Mouse (Mus musculus): ENCODE results near the gene Tada2a. TPM values are rescaled to one million over a fixed set of nuclear protein-coding genes. Genes with fewer than 3 reads are reported as not detected.

Tada2a gene
- total and polyA plus RNA-seq, 3 experiments = 4.6 to 6.4 (median 6.2) TPM

DNA sequence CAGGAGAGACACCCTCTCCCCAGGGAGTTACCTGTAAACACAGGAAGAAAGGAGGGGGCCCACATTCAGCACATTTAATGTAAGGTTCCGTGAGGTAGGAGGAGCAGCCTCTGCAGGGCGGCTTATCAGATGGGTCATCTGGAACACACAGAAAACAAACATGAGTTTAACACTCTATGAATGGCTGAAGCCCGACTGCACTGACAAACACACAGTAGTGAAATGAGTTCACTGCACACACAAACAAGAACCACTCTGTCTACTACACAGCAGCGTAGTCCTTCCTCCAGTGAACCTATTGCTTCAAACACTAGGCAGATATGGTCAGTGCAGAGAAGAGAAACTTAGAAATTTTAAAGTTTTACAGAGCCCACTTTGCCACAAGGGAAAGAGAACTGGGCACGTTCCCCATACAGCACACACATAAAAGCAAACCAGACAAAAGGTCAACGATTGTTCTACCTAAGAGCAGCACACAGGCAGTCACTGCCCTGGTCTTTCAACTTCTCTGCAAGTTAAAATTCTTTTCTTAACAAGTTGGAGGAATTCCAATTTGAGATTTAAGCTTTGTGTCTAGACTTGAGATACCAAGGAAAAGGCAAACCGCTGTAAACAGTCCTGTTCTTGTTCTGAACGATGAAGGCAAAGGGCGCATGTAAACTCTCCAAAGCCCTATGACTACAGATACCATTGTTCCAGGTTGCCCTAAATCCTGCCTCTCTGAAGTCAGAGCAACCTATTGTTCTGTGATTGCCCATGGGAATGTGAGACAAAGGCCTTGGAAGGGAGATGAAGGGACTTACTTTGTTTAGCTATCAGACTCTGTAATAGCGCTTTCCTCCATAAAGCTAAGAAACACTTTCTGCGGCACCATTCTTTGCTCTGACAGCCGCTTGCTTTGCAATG, 8.1 kb downstream of the Tada2a start:
- no peak for DNase-seq
- intact Hi-C loops (cut with DNase I) = no loop called here
- peak overlapping the region; percentile 17; the same call in 1 of the 2 replicates for H3K27ac ChIP-seq
- TF ChIP-seq CTCF (IDR thresholded peaks at IDR 0.05) (no peak), POLR2A (IDR thresholded peaks at IDR 0.05; ENCODE audit: insufficient read depth, low read depth, low read length) (no peak), EP300 (IDR thresholded peaks at IDR 0.05; ENCODE audit: insufficient read depth, low read depth, low read length) (no peak)
- H3K79me2 ChIP-seq (replicated peaks; ENCODE audit: control insufficient read depth, insufficient read depth, low read length) = no peaks in the 10 kb centered on the region
- no peak overlapping the region; the same call in 1 of the 2 replicates for H3K9ac ChIP-seq (ENCODE audit: low read depth, low read length)
- no peak overlapping the region for H3K4me3 ChIP-seq
- no peaks in the 10 kb centered on the region for H3K27me3 ChIP-seq (ENCODE audit: control insufficient read depth, insufficient read depth, low read length)
- H3K4me1 ChIP-seq (ENCODE audit: control insufficient read depth, insufficient read depth, low read length) = no peaks in the 10 kb centered on the region
- H3K36me3 ChIP-seq (ENCODE audit: control insufficient read depth, insufficient read depth, low read length) = no peaks in the 10 kb centered on the region; the same call in 1 of the 2 replicates
- WGBS = 63% methylated on average over 12 of the region's 12 CpGs

DNA sequence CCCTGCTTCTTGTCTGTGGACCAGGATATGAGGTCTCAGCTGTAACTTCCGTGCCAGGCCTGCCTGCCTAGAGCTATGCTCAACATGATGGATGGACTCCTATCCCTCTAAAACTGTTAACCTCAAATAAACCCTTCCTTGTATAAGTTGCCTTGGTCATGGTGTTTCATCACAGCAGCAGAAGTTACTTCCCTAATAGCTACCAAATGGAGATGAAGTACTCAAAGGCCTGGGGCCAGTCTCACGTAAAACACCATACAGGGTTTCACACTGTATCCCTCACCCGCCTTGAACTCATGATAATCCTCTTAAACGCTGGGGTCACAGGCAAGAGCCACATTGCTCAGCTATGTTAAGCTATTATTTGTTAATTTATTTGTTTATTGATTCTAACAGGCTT, 12.0 kb downstream of the Tada2a start:
- H3K27me3 ChIP-seq (ENCODE audit: control insufficient read depth, insufficient read depth, low read length) = no peaks in the 10 kb centered on the region
- no peak for DNase-seq
- no peaks in the 10 kb centered on the region for H3K4me1 ChIP-seq (ENCODE audit: control insufficient read depth, insufficient read depth, low read length)
- WGBS = 93% methylated on average over 4 of the region's 4 CpGs
- no peak overlapping the region for H3K9ac ChIP-seq (ENCODE audit: low read depth, low read length)
- no peaks in the 10 kb centered on the region for H3K79me2 ChIP-seq (replicated peaks; ENCODE audit: control insufficient read depth, insufficient read depth, low read length)
- no peak overlapping the region for H3K27ac ChIP-seq
- H3K4me3 ChIP-seq = no peak overlapping the region
- intact Hi-C loops (cut with DNase I) = no loop called here
- H3K36me3 ChIP-seq (ENCODE audit: control insufficient read depth, insufficient read depth, low read length) = peaks cover 2% of the 10 kb centered on the region; the same call in 1 of the 2 replicates
- TF ChIP-seq EP300 (IDR thresholded peaks at IDR 0.05; ENCODE audit: insufficient read depth, low read depth, low read length) (no peak), POLR2A (IDR thresholded peaks at IDR 0.05; ENCODE audit: insufficient read depth, low read depth, low read length) (no peak), CTCF (IDR thresholded peaks at IDR 0.05) (no peak)

DNA sequence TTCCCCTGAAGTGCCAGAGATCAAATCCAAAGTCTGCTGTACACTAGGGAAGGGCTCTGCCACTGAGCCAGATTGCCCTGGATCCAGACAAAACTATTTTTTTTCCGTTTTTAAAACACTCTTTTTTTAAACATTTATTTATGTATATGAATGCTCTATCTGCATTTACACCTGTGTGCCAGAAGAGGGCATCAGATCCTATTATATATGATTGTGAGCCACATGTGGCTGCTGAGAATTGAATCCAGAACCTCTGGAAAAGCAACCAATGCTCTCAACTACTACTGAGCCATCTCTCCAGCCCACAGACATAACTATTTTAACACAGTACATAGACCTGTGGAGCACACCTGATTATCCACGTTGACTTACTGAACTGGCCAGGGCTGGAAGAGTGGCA, 13.2 kb downstream of the Tada2a start:
- H3K4me3 ChIP-seq = no peak overlapping the region
- intact Hi-C loops (cut with DNase I) = no loop called here
- no peaks in the 10 kb centered on the region for H3K79me2 ChIP-seq (replicated peaks; ENCODE audit: control insufficient read depth, insufficient read depth, low read length)
- no peak overlapping the region for H3K27ac ChIP-seq
- 57% methylated on average over 2 of the region's 2 CpGs for WGBS
- TF ChIP-seq CTCF (IDR thresholded peaks at IDR 0.05) (peak; percentile 64), POLR2A (IDR thresholded peaks at IDR 0.05; ENCODE audit: insufficient read depth, low read depth, low read length) (no peak)
- DNase-seq = no peak
- no peak overlapping the region for H3K9ac ChIP-seq (ENCODE audit: low read depth, low read length)
- no peaks in the 10 kb centered on the region for H3K4me1 ChIP-seq (ENCODE audit: control insufficient read depth, insufficient read depth, low read length)
- H3K27me3 ChIP-seq (ENCODE audit: control insufficient read depth, insufficient read depth, low read length) = no peaks in the 10 kb centered on the region
- H3K36me3 ChIP-seq (ENCODE audit: control insufficient read depth, insufficient read depth, low read length) = peaks cover 2% of the 10 kb centered on the region; the same call in 1 of the 2 replicates

DNA sequence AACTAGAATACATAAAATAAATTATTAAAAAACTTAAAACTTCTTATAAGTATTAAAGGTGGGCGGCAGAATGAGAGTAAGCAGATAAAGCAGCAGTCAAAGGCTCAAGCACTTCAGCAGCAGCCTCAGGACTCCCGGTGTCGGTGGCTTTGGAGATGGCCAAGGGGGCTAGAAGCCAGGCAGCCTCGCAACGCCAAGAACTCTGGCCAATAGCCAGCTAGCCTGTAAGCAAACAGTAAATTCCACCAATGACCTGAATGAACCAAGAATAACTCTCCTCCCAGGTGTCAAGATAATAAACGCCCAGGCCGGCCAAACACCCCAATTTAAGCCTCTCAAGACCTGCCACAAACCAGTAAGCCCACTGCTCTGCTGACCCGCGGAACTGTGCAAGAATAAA, 13.8 kb downstream of the Tada2a start:
- Histone ChIP-seq H3K4me3 (no peak overlapping the region), H3K27me3 (ENCODE audit: control insufficient read depth, insufficient read depth, low read length) (no peaks in the 10 kb centered on the region), H3K79me2 (replicated peaks; ENCODE audit: control insufficient read depth, insufficient read depth, low read length) (no peaks in the 10 kb centered on the region), H3K27ac (no peak overlapping the region), H3K4me1 (ENCODE audit: control insufficient read depth, insufficient read depth, low read length) (no peaks in the 10 kb centered on the region), H3K9ac (ENCODE audit: low read depth, low read length) (no peak overlapping the region), H3K36me3 (ENCODE audit: control insufficient read depth, insufficient read depth, low read length) (peaks cover 2% of the 10 kb centered on the region; the same call in 1 of the 2 replicates)
- intact Hi-C loops (cut with DNase I) = no loop called here
- WGBS = 57% methylated on average over 9 of the region's 9 CpGs
- DNase-seq = peak; percentile 36 to 61
- TF ChIP-seq EP300 (IDR thresholded peaks at IDR 0.05; ENCODE audit: insufficient read depth, low read depth, low read length) (no peak), POLR2A (IDR thresholded peaks at IDR 0.05; ENCODE audit: insufficient read depth, low read depth, low read length) (no peak), CTCF (IDR thresholded peaks at IDR 0.05) (no peak)

DNA sequence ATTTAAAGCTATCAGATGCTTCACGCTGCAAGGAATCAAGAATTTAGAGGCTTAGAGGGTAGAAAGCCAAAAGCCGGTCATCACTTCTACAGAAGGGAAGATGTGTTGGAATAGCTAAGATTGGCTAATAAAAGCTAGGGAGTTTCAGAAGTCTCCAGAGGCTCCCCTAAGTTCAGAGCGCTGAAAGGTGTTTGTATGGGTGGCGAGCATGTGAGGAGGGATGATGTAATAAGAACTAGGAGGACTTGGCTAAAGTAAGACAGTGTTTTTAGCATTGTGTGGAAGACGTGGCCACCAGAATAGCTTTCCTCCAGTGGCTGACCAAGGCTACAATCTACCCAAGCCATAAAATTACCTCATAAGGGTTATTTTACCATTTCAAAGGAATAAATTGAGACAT, 15.8 kb downstream of the Tada2a start:
- no peak for TF ChIP-seq CTCF (IDR thresholded peaks at IDR 0.05)
- TF ChIP-seq POLR2A (IDR thresholded peaks at IDR 0.05; ENCODE audit: insufficient read depth, low read depth, low read length) = no peak
- no peak for TF ChIP-seq EP300 (IDR thresholded peaks at IDR 0.05; ENCODE audit: insufficient read depth, low read depth, low read length)
- intact Hi-C loops (cut with DNase I) = no loop called here
- H3K27me3 ChIP-seq (ENCODE audit: control insufficient read depth, insufficient read depth, low read length) = no peaks in the 10 kb centered on the region
- 0 out of 2 replicates have a peak, but pooled peaks cover 2% of the 10 kb centered on the region for H3K36me3 ChIP-seq (ENCODE audit: control insufficient read depth, insufficient read depth, low read length)
- no peak for DNase-seq
- no peak overlapping the region for H3K9ac ChIP-seq (ENCODE audit: low read depth, low read length)
- no peak overlapping the region for H3K4me3 ChIP-seq
- 71% methylated on average over 5 of the region's 5 CpGs for WGBS
- H3K27ac ChIP-seq = no peak overlapping the region
- no peaks in the 10 kb centered on the region for H3K79me2 ChIP-seq (replicated peaks; ENCODE audit: control insufficient read depth, insufficient read depth, low read length)
- H3K4me1 ChIP-seq (ENCODE audit: control insufficient read depth, insufficient read depth, low read length) = no peaks in the 10 kb centered on the region

DNA sequence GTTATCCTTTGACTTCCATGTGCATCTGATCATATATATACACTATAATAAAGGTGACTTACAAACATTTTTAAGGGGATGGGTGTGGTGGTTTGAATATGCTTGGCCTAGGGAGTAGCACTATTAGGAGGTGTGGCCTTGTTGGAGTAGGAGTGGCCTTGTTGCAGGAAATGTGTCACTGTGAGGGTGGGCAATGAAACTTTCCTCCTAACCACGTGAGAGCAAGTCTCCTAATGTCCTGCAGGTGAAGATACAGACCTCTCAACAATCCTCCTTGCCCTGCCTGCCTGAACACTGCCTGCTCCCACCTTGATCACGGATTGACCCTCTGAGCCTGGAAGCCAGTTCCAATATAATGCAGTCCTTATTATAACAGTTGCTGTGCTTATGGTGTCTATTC, 22.3 kb downstream of the Tada2a start:
- Histone ChIP-seq H3K4me3 (no peak overlapping the region), H3K4me1 (ENCODE audit: control insufficient read depth, insufficient read depth, low read length) (no peaks in the 10 kb centered on the region), H3K27me3 (ENCODE audit: control insufficient read depth, insufficient read depth, low read length) (no peaks in the 10 kb centered on the region), H3K79me2 (replicated peaks; ENCODE audit: control insufficient read depth, insufficient read depth, low read length) (no peaks in the 10 kb centered on the region), H3K27ac (no peak overlapping the region), H3K9ac (ENCODE audit: low read depth, low read length) (no peak overlapping the region), H3K36me3 (ENCODE audit: control insufficient read depth, insufficient read depth, low read length) (no peaks in the 10 kb centered on the region)
- intact Hi-C loops (cut with DNase I) = no loop called here
- 68% methylated on average over 2 of the region's 2 CpGs for WGBS
- DNase-seq = no peak
- TF ChIP-seq EP300 (IDR thresholded peaks at IDR 0.05; ENCODE audit: insufficient read depth, low read depth, low read length) = no peak
